Comparison of ENCODE assay signal across 13 mouse cellular contexts in the genomic region with DNA sequence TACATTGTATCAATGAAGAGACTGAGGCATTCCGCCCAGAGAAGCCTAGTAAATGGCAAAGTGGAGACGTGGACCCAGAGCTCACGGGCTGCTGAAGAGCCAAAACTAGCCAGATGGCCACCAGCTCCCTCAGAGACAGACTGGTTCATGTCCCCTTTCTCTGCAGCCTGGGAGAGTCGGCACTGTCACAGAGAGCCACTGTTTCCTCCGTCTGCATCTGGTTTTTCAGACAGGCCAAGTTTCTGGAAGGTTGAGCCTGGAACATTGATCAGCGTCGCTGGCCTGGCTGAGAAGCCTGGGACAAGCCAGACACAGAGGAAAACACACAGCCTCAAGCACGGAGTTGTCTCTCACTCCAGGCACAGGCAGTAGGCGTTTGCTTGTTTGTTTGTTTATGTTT.
DNase-seq lines count a peak whose midpoint lies in the region; ATAC-seq and TF ChIP-seq lines count a peak whose summit lies in the region.
"Had no signal": no experiment of that assay in that cellular context is flagged by ENCODE, and none has a peak within 500 bp of the region (broad histone marks: within the 10 kb centered on the region; RNA-seq: fewer than 3 reads in every experiment).

No protein-coding gene starts in this region.

- no peaks in the 10 kb centered on the region for H3K27me3 ChIP-seq in forebrain, postnatal 0 days (ENCODE audit: insufficient read depth, low read length)
- no peaks in the 10 kb centered on the region for H3K27me3 ChIP-seq in forebrain, embryonic 14.5 days (replicated peaks; ENCODE audit: control insufficient read depth, insufficient read depth, low read length)
- H3K27me3 ChIP-seq in heart, postnatal 0 days (ENCODE audit: control insufficient read depth, insufficient read depth, low read length): no peaks in the 10 kb centered on the region; the same call in 1 of the 2 replicates

- no peak for TF ChIP-seq EP300 in heart, postnatal 0 days (IDR thresholded peaks at IDR 0.05; ENCODE audit: low read depth)

- no peaks in the 10 kb centered on the region for H3K36me3 ChIP-seq in forebrain, postnatal 0 days (ENCODE audit: insufficient read depth)
- H3K36me3 ChIP-seq in forebrain, embryonic 14.5 days (ENCODE audit: control insufficient read depth, insufficient read depth, low read length): no peaks in the 10 kb centered on the region
- no peaks in the 10 kb centered on the region for H3K36me3 ChIP-seq in heart, postnatal 0 days (replicated peaks; ENCODE audit: control insufficient read depth, insufficient read depth, low read length)

- no peak for TF ChIP-seq CTCF in forebrain, postnatal 0 days (IDR thresholded peaks at IDR 0.05; ENCODE audit: low read depth)
- TF ChIP-seq CTCF in heart, postnatal 0 days (IDR thresholded peaks at IDR 0.05; ENCODE audit: low read depth): no peak

- DNase-seq in forebrain, postnatal 0 days: peak; percentile 18
- no peak for DNase-seq in forebrain, embryonic 14.5 days (ENCODE audit: low spot score)
- DNase-seq in layer of hippocampus, adult 9-11 months: peak; percentile 24
- no peak for DNase-seq in layer of hippocampus, adult 9-10 months (ENCODE audit: low spot score)
- peak; percentile 37 for DNase-seq in lung, postnatal 10 days
- no peak for DNase-seq in lung, postnatal 4 days
- no peak for DNase-seq in heart, postnatal 0 days (ENCODE audit: low spot score)
- DNase-seq in kidney, postnatal 25 days: no peak
- DNase-seq: cerebellum, adult 9-11 months; kidney, postnatal 10 days had no signal

- H3K9me3 ChIP-seq in forebrain, postnatal 0 days (ENCODE audit: low read length): no peaks in the 10 kb centered on the region
- H3K9me3 ChIP-seq in forebrain, embryonic 14.5 days (replicated peaks; ENCODE audit: control insufficient read depth, low read length): no peaks in the 10 kb centered on the region
- no peaks in the 10 kb centered on the region for H3K9me3 ChIP-seq in heart, postnatal 0 days (replicated peaks; ENCODE audit: control insufficient read depth, low read length)

- 66% methylated on average over 9 of the region's 9 CpGs for WGBS in forebrain, postnatal 0 days
- 86% methylated on average over 9 of the region's 9 CpGs for WGBS in forebrain, embryonic 14.5 days
- 53% methylated on average over 9 of the region's 9 CpGs for WGBS in heart, postnatal 0 days

- no peak overlapping the region for H3K9ac ChIP-seq in forebrain, postnatal 0 days
- H3K9ac ChIP-seq in forebrain, embryonic 14.5 days (ENCODE audit: low read length): no peak overlapping the region
- no peak overlapping the region for H3K9ac ChIP-seq in heart, postnatal 0 days (replicated peaks; ENCODE audit: low read depth, low read length)
- H3K9ac ChIP-seq: liver, embryonic 14.5 days had no signal

- ATAC-seq in forebrain, postnatal 0 days: peak; percentile 53
- ATAC-seq in forebrain, embryonic 14.5 days: no peak
- peak; percentile 14; the same call in 1 of the 2 replicates for ATAC-seq in heart, postnatal 0 days (ENCODE audit: insufficient read depth, low read depth)

- H3K4me1 ChIP-seq in forebrain, postnatal 0 days (ENCODE audit: insufficient read depth): no peaks in the 10 kb centered on the region
- no peaks in the 10 kb centered on the region for H3K4me1 ChIP-seq in forebrain, embryonic 14.5 days (ENCODE audit: control insufficient read depth, insufficient read depth, low read length)
- H3K4me1 ChIP-seq in heart, postnatal 0 days (ENCODE audit: control insufficient read depth, insufficient read depth): no peaks in the 10 kb centered on the region

- H3K4me2 ChIP-seq in forebrain, postnatal 0 days (ENCODE audit: low read depth): no peak overlapping the region
- H3K4me2 ChIP-seq in forebrain, embryonic 14.5 days (ENCODE audit: low read length): no peak overlapping the region
- no peak overlapping the region for H3K4me2 ChIP-seq in heart, postnatal 0 days (ENCODE audit: low read depth, low read length)

- no peak overlapping the region for H3K4me3 ChIP-seq in forebrain, postnatal 0 days (ENCODE audit: low read depth, low read length)
- no peak overlapping the region for H3K4me3 ChIP-seq in forebrain, embryonic 14.5 days (ENCODE audit: low read depth, low read length)
- H3K4me3 ChIP-seq in heart, postnatal 0 days (ENCODE audit: low read depth, low read length): no peak overlapping the region
- H3K4me3 ChIP-seq: megakaryocyte, embryonic 14.5 days; myocyte had no signal

- H3K27ac ChIP-seq in forebrain, postnatal 0 days (ENCODE audit: low read depth, low read length): no peak overlapping the region
- no peak overlapping the region for H3K27ac ChIP-seq in forebrain, embryonic 14.5 days (ENCODE audit: low read depth, low read length)
- H3K27ac ChIP-seq in heart, postnatal 0 days (ENCODE audit: low read depth): no peak overlapping the region
- H3K27ac ChIP-seq: liver, embryonic 14.5 days had no signal

Comparison
In these comparisons a context has a peak if more than half of its experiments do, and no peak if none do; other contexts are left out.
1. DNase-seq: peak in forebrain, postnatal 0 days (single experiment), layer of hippocampus, adult 9-11 months (single experiment) and lung, postnatal 10 days (single experiment); none in forebrain, embryonic 14.5 days (single experiment), layer of hippocampus, adult 9-10 months (single experiment), lung, postnatal 4 days (0 of 2), heart, postnatal 0 days (single experiment) and kidney, postnatal 25 days (0 of 2).